Mouse (Mus musculus) hindbrain, postnatal 0 days (tissue): Measurements from ENCODE around the gene Dpysl5. TPM values are rescaled to one million over a fixed set of nuclear protein-coding genes. Genes with fewer than 3 reads are reported as not detected.
A peak's percentile ranks its signal among the peaks of the same experiment; 100 is the strongest.

Experiments
- ATAC-seq: fragments of 200-750 bp; cut with Nextera tagmentation; 2 replicates; pipeline ENCODE4 v1.8.0; 2017; ENCODE audit warnings: mild to moderate bottlenecking, moderate TSS enrichment, moderate library complexity
- DNase-seq: peaks from one replicate; pipeline ENCODE4 v3.0.0-alpha.2; 2015; ENCODE audit warnings: low spot score
- H3K27ac ChIP-seq: fragments of 300-500 bp; sonication (generic); 2 replicates; pipeline ENCODE4 v1.5.1; 2014; ENCODE audit warnings: mild to moderate bottlenecking
- H3K27me3 ChIP-seq: fragments of 300-500 bp; sonication (generic); 2 replicates; pipeline ENCODE4 v1.6.1; 2014; ENCODE audit warnings: low read length, mixed read lengths; ENCODE audit not compliant: insufficient read depth
- H3K36me3 ChIP-seq: fragments of 300-500 bp; sonication (generic); 2 replicates; pipeline ENCODE4 v1.6.1; 2014; ENCODE audit warnings: low read length, mixed read lengths; ENCODE audit not compliant: insufficient read depth
- H3K4me1 ChIP-seq: fragments of 300-500 bp; sonication (generic); 2 replicates; pipeline ENCODE4 v1.6.1; 2014; ENCODE audit warnings: antibody characterized with exemption, low read length, mixed read lengths; ENCODE audit not compliant: insufficient read depth
- H3K4me2 ChIP-seq: fragments of 300-500 bp; sonication (generic); 2 replicates; pipeline ENCODE4 v1.6.1; 2014; ENCODE audit warnings: low read depth, mild to moderate bottlenecking, low read length, moderate library complexity, mixed read lengths
- H3K4me3 ChIP-seq: fragments of 300-500 bp; sonication (generic); 2 replicates; pipeline ENCODE4 v1.5.1; 2014; ENCODE audit warnings: low read length
- H3K9ac ChIP-seq: fragments of 300-500 bp; sonication (generic); replicated peaks from 2 replicates; pipeline ENCODE4 v1.6.1; 2014; ENCODE audit warnings: mild to moderate bottlenecking, low read length, moderate library complexity, mixed read lengths
- H3K9me3 ChIP-seq: fragments of 300-500 bp; sonication (generic); 2 replicates; pipeline ENCODE4 v1.6.1; 2016; ENCODE audit warnings: low read length, mixed read lengths
- CTCF ChIP-seq: IDR thresholded peaks from 2 replicates; pipeline ENCODE4 v1.5.1; 2016; ENCODE audit warnings: antibody characterized with exemption, control low read depth, low read depth
- WGBS: fragments of 180-500 bp; shearing (Covaris S2); extraction: QIAGEN DNeasy Blood & Tissue Kit; methylation state at CpG from one replicate; pipeline ENCODE4 v1.1.7; 2014; 5-methylcytosine and 5-hydroxymethylcytosine counted together
- polyA plus RNA-seq: library from polyadenylated mRNA; unstranded; fragments of >200 nt; fragmentation: Nextera tagmentation; extraction: Ambion mirVana; gene quantifications from 2 replicates; pipeline ENCODE4 v1.2.1, GENCODE M21; 2015
- total RNA-seq: library from RNA; depleted of rRNA; stranded (reverse); fragments of >200 nt; gene quantifications from 2 replicates; pipeline ENCODE4 v1.2.3, GENCODE M21; 2014; rRNA removed

The Dpysl5 gene
- total RNA-seq (261 and 286 TPM in 2 replicates), polyA plus RNA-seq (120 and 148 TPM in 2 replicates)

DNA sequence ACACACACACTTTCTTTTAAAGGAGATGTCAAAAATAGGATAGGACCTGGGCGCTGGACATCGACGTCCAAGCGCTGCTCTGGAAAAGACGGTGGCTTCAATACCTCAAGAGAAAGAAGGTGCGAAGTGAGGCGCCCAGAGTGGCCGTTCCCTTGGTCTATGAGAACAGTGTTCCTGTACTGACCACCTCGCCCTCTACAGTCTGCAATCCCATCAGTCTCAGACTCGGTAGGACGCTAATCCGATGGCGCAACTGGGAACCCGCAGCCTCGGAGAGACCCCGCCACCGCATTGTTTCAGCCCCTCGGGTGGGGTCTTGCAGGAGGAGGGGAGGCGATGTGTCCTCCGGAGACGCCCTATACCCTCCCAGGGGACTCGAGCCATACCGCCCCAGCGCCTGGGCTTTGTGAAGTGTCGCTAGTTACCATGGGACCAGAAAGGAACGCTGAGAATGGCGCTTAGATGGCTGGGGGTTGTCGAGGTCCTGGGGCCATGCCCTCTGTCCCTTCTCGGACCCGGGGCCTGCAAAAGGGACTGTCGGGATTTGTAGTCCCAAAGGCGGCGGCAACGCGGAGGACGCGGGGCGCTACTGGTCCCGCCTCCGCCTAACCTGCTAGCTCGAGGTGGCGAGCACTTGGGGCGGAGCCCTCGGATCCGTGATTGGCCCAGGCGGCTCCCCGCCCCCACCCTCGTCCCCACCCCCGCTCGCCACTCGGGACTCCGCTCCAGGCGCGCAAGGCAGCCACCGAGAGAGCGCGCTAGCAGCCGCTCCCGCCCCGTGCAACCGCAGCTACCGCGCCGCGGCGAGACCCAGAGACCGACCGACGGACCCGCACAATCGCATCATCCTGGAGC, at the start of gene Dpysl5:
TSS of gene Dpysl5 (plus strand) at position 418 of the 855 bp plus-strand sequence.
- DNase-seq = peak; percentile 96
- WGBS = under 1% methylated on average over 70 of the region's 71 CpGs
- TF ChIP-seq CTCF = peak; percentile 49

DNA sequence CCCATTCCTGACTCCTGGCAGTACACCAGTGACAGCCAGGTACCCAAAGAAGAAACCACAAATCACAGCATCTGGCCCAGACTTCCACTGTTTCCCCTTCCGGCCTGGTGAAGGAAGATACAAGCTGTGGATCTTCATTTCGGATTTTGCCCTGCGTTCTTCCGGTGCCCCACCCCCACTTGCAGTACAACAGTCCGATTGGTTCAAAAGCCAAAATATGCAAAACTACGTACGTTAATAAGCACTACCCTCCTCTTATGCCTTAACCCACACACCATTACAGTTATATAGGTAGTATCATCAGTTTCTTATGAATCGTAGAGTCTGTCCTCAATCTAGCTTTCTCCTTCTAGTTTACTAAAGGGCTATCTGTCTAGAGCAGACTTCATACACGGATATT, 46.0 kb upstream of the Dpysl5 start:
- H3K27ac ChIP-seq = no peak overlapping the region
- H3K4me2 ChIP-seq = no peak overlapping the region
- no peak overlapping the region for H3K4me3 ChIP-seq
- no peaks in the 10 kb centered on the region for H3K36me3 ChIP-seq
- ATAC-seq (no peak), DNase-seq (no peak)
- H3K9ac ChIP-seq = no peak overlapping the region
- no peak for TF ChIP-seq CTCF
- 92% methylated on average over 9 of the region's 9 CpGs for WGBS
- 0 out of 2 replicates have a peak, but pooled peaks cover 3% of the 10 kb centered on the region for H3K4me1 ChIP-seq
- H3K9me3 ChIP-seq = no peaks in the 10 kb centered on the region
- H3K27me3 ChIP-seq = no peaks in the 10 kb centered on the region

More for the DNA sequence above, at the start of gene Dpysl5:
- no peaks in the 10 kb centered on the region for H3K27me3 ChIP-seq
- peak; percentile 91 for ATAC-seq
- no peaks in the 10 kb centered on the region for H3K4me1 ChIP-seq
- no peaks in the 10 kb centered on the region for H3K9me3 ChIP-seq
- H3K4me2 ChIP-seq = peak within 1 kb of the TSS; percentile 70
- H3K27ac ChIP-seq = peak within 1 kb of the TSS; percentile 92
- H3K36me3 ChIP-seq = no peaks in the 10 kb centered on the region
- peak within 1 kb of the TSS; percentile 79 for H3K9ac ChIP-seq
- H3K4me3 ChIP-seq = peak within 1 kb of the TSS; percentile 56

DNA sequence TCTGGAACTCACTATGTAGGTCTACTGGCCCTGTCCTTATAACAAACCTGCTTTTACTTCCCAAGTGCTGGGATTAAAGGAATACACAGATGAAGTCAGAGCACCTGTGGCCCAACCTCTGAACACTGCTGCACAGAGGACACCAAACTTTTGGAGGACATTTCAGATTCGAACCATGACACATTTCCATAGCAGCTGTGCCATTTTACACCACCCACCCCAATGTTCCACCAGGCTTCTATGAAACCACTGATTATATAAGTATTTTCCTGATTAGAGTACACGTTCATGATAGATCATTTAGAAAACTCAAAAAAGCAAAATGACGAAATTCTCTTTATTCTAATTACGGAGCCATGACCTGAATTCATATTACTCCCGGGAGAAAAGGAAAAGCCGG, 45.4 kb upstream of the Dpysl5 start:
- Histone ChIP-seq H3K9me3 (no peaks in the 10 kb centered on the region), H3K36me3 (no peaks in the 10 kb centered on the region), H3K4me2 (peak overlapping the region; percentile 97), H3K4me1 (0 out of 2 replicates have a peak, but pooled peaks cover 3% of the 10 kb centered on the region), H3K4me3 (peak overlapping the region; percentile 85), H3K27me3 (no peaks in the 10 kb centered on the region), H3K27ac (peak overlapping the region; percentile 49; the same call in 1 of the 2 replicates), H3K9ac (peak overlapping the region; percentile 42; the same call in 1 of the 2 replicates)
- WGBS = 55% methylated on average over 6 of the region's 6 CpGs
- DNase-seq (no peak), ATAC-seq (no peak)
- TF ChIP-seq CTCF = no peak

DNA sequence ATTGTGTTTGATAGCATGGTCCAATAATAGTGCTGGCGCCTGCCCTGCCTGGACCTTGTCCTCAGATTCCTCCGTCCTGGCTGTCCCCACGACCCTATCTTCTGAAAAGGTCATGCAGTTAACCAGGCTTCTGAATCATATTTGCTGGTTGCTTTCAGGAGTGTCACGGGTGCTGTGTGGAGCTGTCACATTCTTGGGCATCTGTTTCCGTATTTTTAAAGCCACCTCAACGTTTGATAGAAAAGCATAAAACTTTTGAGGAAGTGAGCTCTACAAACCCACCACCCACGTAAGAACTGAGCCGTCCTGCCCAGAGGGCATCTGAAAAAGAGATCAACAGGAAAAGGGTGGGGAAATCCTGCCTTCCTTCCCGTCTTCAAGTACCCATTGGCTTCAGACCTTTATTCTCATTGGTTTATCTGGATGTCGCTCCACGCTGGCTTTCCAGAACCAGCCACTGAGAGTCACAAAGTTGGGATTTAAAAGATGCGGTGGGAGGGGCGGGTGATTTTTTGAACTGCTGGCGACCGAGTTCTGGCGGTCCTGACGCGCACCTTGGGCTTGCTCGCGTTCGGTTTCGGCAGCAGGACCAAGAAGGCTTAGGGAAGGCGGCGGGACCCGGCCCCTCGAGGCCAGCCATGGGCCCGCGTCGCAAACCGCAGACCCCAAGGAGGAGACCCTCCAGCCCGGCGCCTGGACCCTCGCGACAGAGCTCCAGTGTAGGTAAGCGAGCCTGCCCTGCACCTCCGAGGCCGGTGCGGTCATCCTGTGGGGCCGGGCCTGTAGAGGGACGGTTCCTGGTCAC, 44.8 kb upstream of the Dpysl5 start, which contains the start of gene Cenpa:
TSS of gene Cenpa (plus strand) at position 387 of the 805 bp plus-strand sequence.
- H3K27me3 ChIP-seq = no peaks in the 10 kb centered on the region
- WGBS = under 1% methylated on average over 40 of the region's 40 CpGs
- H3K4me1 ChIP-seq = 0 out of 2 replicates have a peak, but pooled peaks cover 3% of the 10 kb centered on the region
- ATAC-seq = peak; percentile 97
- peak within 1 kb of the TSS; percentile 85 for H3K4me3 ChIP-seq
- TF ChIP-seq CTCF = no peak
- peak within 1 kb of the TSS; percentile 49 for H3K27ac ChIP-seq
- DNase-seq = peak; percentile 95
- H3K9me3 ChIP-seq = no peaks in the 10 kb centered on the region
- H3K9ac ChIP-seq = peak within 1 kb of the TSS; percentile 56
- peak within 1 kb of the TSS; percentile 97 for H3K4me2 ChIP-seq
- H3K36me3 ChIP-seq = no peaks in the 10 kb centered on the region

DNA sequence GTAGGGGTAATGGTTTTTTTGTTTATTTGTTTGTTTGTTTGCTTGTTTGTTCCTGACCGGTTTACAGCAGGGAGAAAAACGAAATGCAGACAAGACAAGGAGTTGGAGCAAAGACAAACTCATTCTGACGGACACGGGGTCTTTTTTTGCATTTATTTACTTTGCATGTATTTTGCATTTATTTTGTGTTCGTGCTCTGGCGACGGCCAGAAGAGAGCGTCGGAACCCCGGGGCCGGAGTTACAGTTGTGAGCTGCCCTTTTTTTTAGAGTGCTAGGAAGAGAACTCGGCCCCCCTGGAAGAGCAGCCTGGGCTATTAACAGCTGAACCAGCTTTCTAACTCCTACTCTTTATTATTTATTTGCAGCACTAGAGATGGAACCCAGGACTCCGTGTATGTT, 44.1 kb upstream of the Dpysl5 start:
- Histone ChIP-seq H3K4me1 (0 out of 2 replicates have a peak, but pooled peaks cover 3% of the 10 kb centered on the region), H3K27ac (no peak overlapping the region), H3K4me3 (peak overlapping the region; percentile 85), H3K9ac (peak overlapping the region; percentile 56), H3K9me3 (no peaks in the 10 kb centered on the region), H3K36me3 (no peaks in the 10 kb centered on the region), H3K4me2 (peak overlapping the region; percentile 97), H3K27me3 (no peaks in the 10 kb centered on the region)
- WGBS = under 1% methylated on average over 13 of the region's 13 CpGs
- no peak for TF ChIP-seq CTCF
- DNase-seq (no peak), ATAC-seq (no peak)

DNA sequence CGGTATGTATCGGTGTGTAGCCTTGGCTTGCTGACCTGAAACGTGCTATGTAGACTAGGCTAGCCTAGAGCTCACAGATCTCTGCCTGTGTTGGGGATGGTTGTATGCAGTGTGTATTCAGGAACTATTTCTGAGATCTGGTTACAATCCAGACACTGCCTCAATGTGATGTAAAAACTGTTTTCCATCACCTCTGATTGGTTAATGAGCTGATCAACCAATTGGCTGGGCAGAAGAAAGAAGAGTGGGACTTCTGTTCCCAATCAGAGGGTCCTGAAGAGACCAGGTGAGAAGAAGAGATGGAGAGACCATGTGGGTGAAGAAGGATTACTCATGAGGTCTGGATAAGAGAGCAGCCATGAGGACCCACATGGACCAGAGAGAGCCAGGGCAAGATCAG, 43.7 kb upstream of the Dpysl5 start:
- no peak overlapping the region for H3K9ac ChIP-seq
- H3K36me3 ChIP-seq = no peaks in the 10 kb centered on the region
- no peaks in the 10 kb centered on the region for H3K27me3 ChIP-seq
- peak overlapping the region; percentile 85 for H3K4me3 ChIP-seq
- ATAC-seq = no peak
- H3K4me1 ChIP-seq = 0 out of 2 replicates have a peak, but pooled peaks cover 3% of the 10 kb centered on the region
- no peak for TF ChIP-seq CTCF
- H3K9me3 ChIP-seq = no peaks in the 10 kb centered on the region
- no peak for DNase-seq
- peak overlapping the region; percentile 97 for H3K4me2 ChIP-seq
- H3K27ac ChIP-seq = no peak overlapping the region
- WGBS = 9% methylated on average over 3 of the region's 3 CpGs
